Mouse (Mus musculus): ENCODE results near the gene Gm1123. TPM values are rescaled to one million over a fixed set of nuclear protein-coding genes. Genes with fewer than 3 reads are reported as not detected.

The Gm1123 gene
- polyA plus RNA-seq (2012; rRNA removed) = 0.03 and 0.06 TPM in 2 replicates

DNA sequence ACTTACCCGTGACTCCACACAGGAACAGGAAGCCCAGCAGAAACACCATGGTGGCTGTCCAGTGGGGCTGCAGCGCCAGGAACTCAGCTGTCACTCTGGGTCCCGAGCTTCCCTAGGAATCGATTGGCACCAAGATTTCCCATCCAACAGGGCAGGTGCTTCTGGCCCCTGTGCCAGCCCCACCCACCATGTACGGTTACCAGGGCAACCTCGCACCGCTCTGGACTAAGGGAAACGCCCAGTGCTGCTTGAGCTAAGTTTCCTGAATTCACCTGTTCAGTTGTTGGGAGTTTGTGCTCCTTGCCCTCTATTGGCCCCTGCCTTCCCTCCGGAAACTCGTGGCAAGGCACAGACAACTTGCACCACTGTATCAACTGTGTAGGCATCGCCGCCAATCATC is at the start of gene Gm1123:
Gene Gm1123, minus strand, starts transcription at position 141 of the 400 bp plus-strand sequence.

DNA sequence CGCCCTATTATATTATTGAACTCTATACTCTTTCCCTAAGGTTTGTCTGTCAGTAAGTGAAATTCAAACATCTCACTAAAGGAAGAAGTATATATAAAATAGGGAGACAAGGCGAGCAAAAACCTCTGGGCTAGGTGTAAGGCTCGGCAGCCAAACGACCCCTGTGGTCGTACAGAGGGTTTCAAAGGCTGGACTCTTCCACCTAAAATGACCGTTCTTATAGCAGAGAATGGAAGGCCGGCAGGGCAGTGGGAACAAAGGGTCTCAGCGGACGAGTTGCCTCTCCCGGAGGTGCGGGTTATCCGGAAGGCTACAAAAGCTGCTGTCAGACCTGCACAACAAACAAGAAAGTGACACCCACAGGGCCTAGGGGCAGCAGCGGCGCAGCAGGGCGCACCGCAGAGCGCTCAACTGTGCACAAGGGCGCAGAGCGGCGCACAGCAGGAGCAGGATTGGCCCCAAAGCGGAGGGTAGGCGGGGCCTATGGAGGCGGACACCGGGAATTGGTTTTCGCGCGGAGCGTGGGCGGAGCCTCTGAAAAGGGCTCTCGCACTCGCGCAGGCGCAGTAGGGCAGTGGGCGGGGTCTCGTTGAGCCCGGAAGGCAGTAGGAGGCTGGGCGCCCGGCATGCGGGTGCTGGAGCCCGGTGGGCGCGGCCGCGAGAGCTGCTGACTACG is 49.6 kb downstream of the Gm1123 start, which contains the start of gene Faim:
Gene Faim, plus strand, starts transcription at position 574 of the 676 bp plus-strand sequence.

Other genes with a start within 250 kb of the Gm1123 start
- gene Prr23a1, start 193.2 kb downstream of the Gm1123 start, polyA plus RNA-seq (2012; rRNA removed) = not detected in 2 replicates
- gene Prr23a2, start 179.2 kb downstream of the Gm1123 start, polyA plus RNA-seq (2012; rRNA removed) = not detected in 2 replicates
- gene Prr23a3, start 170.9 kb downstream of the Gm1123 start, polyA plus RNA-seq (2012; rRNA removed) = not detected in 2 replicates
- gene 7420426K07Rik, start 132.6 kb downstream of the Gm1123 start, polyA plus RNA-seq (2012; rRNA removed) = not detected in 2 replicates
- gene Foxl2, start 80.4 kb downstream of the Gm1123 start, polyA plus RNA-seq (2012; rRNA removed) = not detected in 2 replicates
- gene Faim, start 49.3 kb downstream of the Gm1123 start, polyA plus RNA-seq (2012; rRNA removed) = 5.3 and 5.4 TPM in 2 replicates
- gene Pik3cb, start 104.9 kb upstream of the Gm1123 start, polyA plus RNA-seq (2012; rRNA removed) = 4.3 and 4.9 TPM in 2 replicates
- 0.03 TPM in 1 of 2 replicates, not detected in the other for gene Faiml, start 201.5 kb upstream of the Gm1123 start, polyA plus RNA-seq (2012; rRNA removed)
- gene Cep70, start 207.7 kb upstream of the Gm1123 start, polyA plus RNA-seq (2012; rRNA removed) = 15.2 and 16.1 TPM in 2 replicates